Mouse (Mus musculus) spleen, adult 2 months (tissue): ENCODE data around the gene Cenpm. TPM values are rescaled to one million over a fixed set of nuclear protein-coding genes. Genes with fewer than 3 reads are reported as not detected.
A peak's percentile ranks its signal among the peaks of the same experiment; 100 is the strongest.
"Not testable (repeated sequence)": the region's sequence is repeated elsewhere in the genome, so short reads cannot be mapped to it uniquely, and the experiment has no call there.

Experiments
- DNase-seq, 2 experiments: peaks; one replicate each; pipeline versions ENCODE4 v3.0.0 to v3.0.0-alpha.2; 2012 to 2021; ENCODE audit warnings: low spot score in 2 of 2, low read depth in 1 of 2
- H3K27ac ChIP-seq: fragments of 200-500 bp; 2 replicates; pipeline ENCODE4 v1.5.1; 2012; ENCODE audit warnings: low read length, inconsistent platforms; ENCODE audit not compliant: insufficient read depth
- H3K27me3 ChIP-seq: fragments of 200-500 bp; 2 replicates; pipeline ENCODE4 v1.6.1; 2012; ENCODE audit warnings: mild to moderate bottlenecking, moderate library complexity, low read length, inconsistent platforms; ENCODE audit not compliant: control insufficient read depth, insufficient read depth
- H3K36me3 ChIP-seq: fragments of 200-500 bp; 2 replicates; pipeline ENCODE4 v1.6.1; 2012; ENCODE audit warnings: mild to moderate bottlenecking, low read length, inconsistent platforms; ENCODE audit not compliant: control insufficient read depth, insufficient read depth
- H3K4me1 ChIP-seq: fragments of 200-500 bp; 2 replicates; pipeline ENCODE4 v1.6.1; 2011; ENCODE audit warnings: inconsistent platforms; ENCODE audit not compliant: control insufficient read depth, insufficient read depth, insufficient read length
- H3K4me3 ChIP-seq: fragments of 200-500 bp; 2 replicates; pipeline ENCODE4 v1.5.1; 2011; ENCODE audit warnings: mild to moderate bottlenecking, inconsistent platforms; ENCODE audit not compliant: insufficient read depth, insufficient read length; ENCODE audit errors: extremely low read depth
- CTCF ChIP-seq: fragments of 200-500 bp; IDR thresholded peaks from 2 replicates; pipeline ENCODE4 v1.5.1; 2011; ENCODE audit warnings: mild to moderate bottlenecking, inconsistent platforms; ENCODE audit not compliant: insufficient read depth, insufficient read length, insufficient replicate concordance; ENCODE audit errors: extremely low read depth
- POLR2A ChIP-seq: fragments of 200-500 bp; IDR thresholded peaks from 2 replicates; pipeline ENCODE4 v1.6.1; 2011; ENCODE audit warnings: low read depth, low read length, inconsistent platforms
- WGBS: fragments of 180-500 bp; shearing (Covaris S2); methylation state at CpG from one replicate; pipeline ENCODE4 v1.1.7; 2018; 5-methylcytosine and 5-hydroxymethylcytosine counted together
- polyA plus RNA-seq: library from polyadenylated mRNA; depleted of rRNA; stranded (reverse); fragments of >200 nt; gene quantifications from 2 replicates; pipeline ENCODE4 v1.2.3, GENCODE M21; 2012

Gene Cenpm
- polyA plus RNA-seq, 1 experiment = 10.2 TPM

DNA sequence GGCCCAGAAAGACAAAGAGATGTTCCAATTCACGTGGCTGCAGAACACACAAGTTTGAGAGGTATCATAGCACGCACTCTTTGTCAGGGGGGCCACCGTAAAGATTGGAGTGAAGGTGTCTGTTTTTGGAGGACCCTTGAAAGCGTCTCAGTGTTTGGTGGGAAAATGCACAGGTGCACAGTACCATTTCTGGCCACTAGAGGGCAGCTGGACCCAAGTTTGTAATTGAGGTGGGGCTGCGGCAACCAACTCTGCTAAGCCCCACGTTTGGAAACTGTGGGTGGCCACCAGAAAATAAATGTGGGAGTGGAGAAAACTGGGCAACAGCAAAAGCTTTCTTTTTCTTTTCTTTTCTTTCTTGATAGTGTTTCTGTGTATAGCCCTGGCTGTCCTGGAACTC lies 21.8 kb upstream of the Cenpm start:
- peak in 1 of 2 experiments; percentile 50 for DNase-seq
- TF ChIP-seq POLR2A = no peak
- peak; percentile 76; the same call in 1 of the 2 replicates for TF ChIP-seq CTCF
- 12% methylated on average over 6 of the region's 6 CpGs for WGBS

DNA sequence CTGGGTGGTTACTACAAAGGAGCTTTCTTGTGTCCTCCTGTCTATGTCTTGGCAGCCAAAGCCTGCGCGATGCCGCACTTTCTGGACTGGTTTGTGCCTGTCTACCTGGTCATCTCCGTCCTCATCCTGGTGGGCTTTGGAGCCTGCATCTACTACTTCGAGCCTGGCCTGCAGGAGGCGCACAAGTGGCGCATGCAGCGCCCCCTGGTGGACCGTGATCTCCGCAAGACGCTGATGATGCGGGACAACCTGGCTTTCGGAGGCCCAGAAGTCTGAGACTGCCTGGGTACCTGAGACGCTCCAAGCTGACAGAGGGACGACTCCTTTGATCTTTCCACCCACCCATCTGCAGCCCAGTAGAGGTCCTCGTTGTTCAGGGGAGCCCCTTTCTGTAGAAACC lies 15.0 kb upstream of the Cenpm start:
- Histone ChIP-seq H3K4me1 (no peaks in the 10 kb centered on the region; the same call in 1 of the 2 replicates), H3K4me3 (no peak overlapping the region), H3K27me3 (no peaks in the 10 kb centered on the region), H3K27ac (no peak overlapping the region), H3K36me3 (no peaks in the 10 kb centered on the region)
- TF ChIP-seq CTCF = peak; percentile 98
- no peak for TF ChIP-seq POLR2A
- 11% methylated on average over 16 of the region's 16 CpGs for WGBS
- DNase-seq = peak; percentile 29 to 69

More for the DNA sequence above, 21.8 kb upstream of the Cenpm start:
- H3K36me3 ChIP-seq = no peaks in the 10 kb centered on the region
- H3K27me3 ChIP-seq = no peaks in the 10 kb centered on the region
- no peaks in the 10 kb centered on the region for H3K4me1 ChIP-seq
- H3K4me3 ChIP-seq = no peak overlapping the region
- H3K27ac ChIP-seq = no peak overlapping the region

DNA sequence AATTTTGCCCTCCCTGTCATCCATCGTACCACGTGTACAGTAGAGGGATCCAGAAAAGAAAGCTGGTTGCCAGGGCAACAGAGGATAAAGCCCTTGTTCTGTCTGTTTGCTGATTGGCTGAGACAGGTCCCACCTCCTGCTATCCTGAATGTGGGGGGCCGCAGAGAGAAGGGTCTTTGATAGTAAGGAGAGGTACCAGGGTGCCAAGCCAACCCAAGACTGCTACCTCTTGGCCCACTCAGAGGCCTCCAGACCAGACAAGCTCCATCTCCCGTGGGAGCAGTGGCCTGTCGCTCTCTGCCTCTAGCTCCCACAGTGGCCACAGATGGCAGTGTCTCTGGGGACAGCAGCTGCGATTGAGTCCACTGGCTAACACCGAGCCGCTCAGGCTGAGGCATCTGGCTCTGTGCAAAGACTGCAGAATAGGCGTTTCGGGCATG lies 11.4 kb upstream of the Cenpm start:
- H3K36me3 ChIP-seq = no peaks in the 10 kb centered on the region
- DNase-seq = no peak
- 17% methylated on average over 10 of the region's 10 CpGs for WGBS
- H3K4me1 ChIP-seq = no peaks in the 10 kb centered on the region; the same call in 1 of the 2 replicates
- H3K27ac ChIP-seq = no peak overlapping the region
- no peaks in the 10 kb centered on the region for H3K27me3 ChIP-seq
- TF ChIP-seq CTCF = no peak
- TF ChIP-seq POLR2A = no peak
- H3K4me3 ChIP-seq = no peak overlapping the region

DNA sequence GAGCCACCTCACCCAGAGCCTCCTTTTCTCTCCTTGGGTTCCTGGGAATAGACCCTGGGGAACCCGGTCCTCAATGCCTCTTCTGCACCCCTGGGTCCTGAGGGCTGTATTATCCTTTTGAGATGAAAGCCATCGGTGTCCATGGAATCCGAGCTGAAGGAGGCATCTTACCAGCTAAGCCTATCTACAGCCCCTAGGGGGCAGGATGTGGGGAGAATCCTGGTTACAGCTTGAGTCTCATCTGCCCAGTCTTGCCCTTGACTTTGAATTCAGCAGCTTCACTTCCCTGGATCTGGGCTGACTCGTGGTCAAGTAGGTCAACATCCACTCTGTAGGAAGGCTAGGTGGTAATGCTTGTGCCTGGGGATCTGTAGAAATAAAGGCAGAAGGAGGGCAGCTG lies 10.7 kb upstream of the Cenpm start:
- Histone ChIP-seq H3K4me3 (no peak overlapping the region), H3K4me1 (no peaks in the 10 kb centered on the region; the same call in 1 of the 2 replicates), H3K36me3 (no peaks in the 10 kb centered on the region), H3K27me3 (no peaks in the 10 kb centered on the region), H3K27ac (no peak overlapping the region)
- 44% methylated on average over 4 of the region's 4 CpGs for WGBS
- DNase-seq = no peak
- TF ChIP-seq POLR2A (no peak), CTCF (no peak)

DNA sequence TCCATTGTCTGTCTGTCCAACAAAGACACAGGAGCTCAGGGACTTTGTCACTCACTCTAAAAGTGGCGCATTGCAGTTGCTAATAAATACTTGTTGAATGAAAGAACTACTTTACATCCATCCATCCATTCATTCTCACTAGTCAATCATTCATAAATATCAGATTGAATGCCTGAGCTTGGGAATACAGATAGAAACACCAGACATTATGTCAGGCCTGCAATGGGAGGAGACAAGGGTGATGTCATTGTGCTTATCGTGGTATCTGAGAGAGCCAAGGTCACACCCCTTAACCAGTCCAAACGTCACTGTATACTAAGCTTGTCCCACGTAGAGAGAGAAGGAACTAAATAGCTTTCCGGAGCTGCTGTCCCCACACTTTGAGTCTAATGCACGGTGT lies 7.5 kb upstream of the Cenpm start, which contains the start of gene 1500009C09Rik:
TSS of gene 1500009C09Rik (plus strand) at position 301 of the 400 bp plus-strand sequence.
- Histone ChIP-seq H3K27ac (no peak within 1 kb of the TSS), H3K4me1 (no peaks in the 10 kb centered on the region; the same call in 1 of the 2 replicates), H3K4me3 (no peak within 1 kb of the TSS), H3K27me3 (no peaks in the 10 kb centered on the region), H3K36me3 (no peaks in the 10 kb centered on the region)
- no peak for DNase-seq
- TF ChIP-seq POLR2A (no peak), CTCF (no peak)
- 78% methylated on average over 6 of the region's 6 CpGs for WGBS

DNA sequence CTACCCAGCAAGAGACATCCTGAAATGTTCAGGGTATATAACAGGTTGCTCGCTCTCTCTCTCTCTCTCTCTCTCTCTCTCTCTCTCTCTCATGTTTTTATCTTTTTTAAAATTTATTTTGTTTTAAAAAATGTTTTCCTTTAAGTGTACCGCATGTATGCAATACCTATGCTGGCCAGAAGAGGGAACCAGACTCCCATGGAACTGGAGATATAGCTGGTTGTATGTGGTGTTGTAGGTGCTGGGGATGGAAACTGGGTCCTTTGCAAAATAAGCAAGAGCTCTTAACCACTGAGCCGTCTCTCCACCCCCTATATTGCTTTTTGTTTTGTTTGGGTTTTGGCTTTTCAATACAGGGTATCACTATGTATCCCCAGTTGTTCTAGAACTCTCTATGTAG lies 7.0 kb upstream of the Cenpm start:
- TF ChIP-seq CTCF = no peak
- no peak for TF ChIP-seq POLR2A
- no peak overlapping the region for H3K27ac ChIP-seq
- no peak overlapping the region for H3K4me3 ChIP-seq
- H3K36me3 ChIP-seq = no peaks in the 10 kb centered on the region
- WGBS = 93% methylated on average over 3 of the region's 3 CpGs
- H3K4me1 ChIP-seq = no peaks in the 10 kb centered on the region; the same call in 1 of the 2 replicates
- H3K27me3 ChIP-seq = no peaks in the 10 kb centered on the region
- no peak for DNase-seq

DNA sequence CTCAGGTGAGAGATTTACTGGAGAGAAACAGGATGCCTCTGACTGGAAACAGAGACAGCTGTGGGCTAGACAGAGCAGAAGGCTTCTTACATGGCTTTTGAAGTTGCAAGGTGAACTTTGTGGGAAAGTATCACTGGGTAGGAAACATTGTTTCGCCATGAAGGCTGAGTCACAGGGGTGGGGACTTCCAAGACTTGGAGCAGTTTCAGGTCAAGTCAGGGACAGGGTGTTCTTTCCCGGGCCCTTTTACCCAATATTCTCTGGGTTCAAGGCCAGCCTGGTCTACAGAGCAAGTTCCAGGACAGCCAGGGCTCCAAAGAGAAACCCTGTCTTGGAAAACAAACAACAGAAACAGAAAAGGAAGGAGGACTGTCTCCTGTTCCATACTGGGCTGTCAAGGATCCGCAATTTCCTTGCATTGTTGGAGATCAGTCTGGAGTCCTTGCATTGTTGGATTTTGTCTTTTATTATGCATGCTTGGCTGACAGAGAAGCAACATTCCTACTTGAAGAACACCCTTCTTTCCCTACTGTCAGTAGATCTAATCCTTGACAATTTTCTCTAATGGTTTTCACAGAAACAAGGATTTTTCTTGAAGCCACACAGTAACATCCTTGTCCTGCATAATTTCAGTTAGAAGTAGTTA lies 2.7 kb upstream of the Cenpm start:
- TF ChIP-seq CTCF (no peak), POLR2A (no peak)
- DNase-seq = no peak
- H3K4me1 ChIP-seq = no peaks in the 10 kb centered on the region; the same call in 1 of the 2 replicates
- H3K27me3 ChIP-seq = no peaks in the 10 kb centered on the region
- H3K4me3 ChIP-seq = no peak overlapping the region
- H3K27ac ChIP-seq = no peak overlapping the region
- 68% methylated on average over 3 of the region's 3 CpGs for WGBS
- no peaks in the 10 kb centered on the region for H3K36me3 ChIP-seq

DNA sequence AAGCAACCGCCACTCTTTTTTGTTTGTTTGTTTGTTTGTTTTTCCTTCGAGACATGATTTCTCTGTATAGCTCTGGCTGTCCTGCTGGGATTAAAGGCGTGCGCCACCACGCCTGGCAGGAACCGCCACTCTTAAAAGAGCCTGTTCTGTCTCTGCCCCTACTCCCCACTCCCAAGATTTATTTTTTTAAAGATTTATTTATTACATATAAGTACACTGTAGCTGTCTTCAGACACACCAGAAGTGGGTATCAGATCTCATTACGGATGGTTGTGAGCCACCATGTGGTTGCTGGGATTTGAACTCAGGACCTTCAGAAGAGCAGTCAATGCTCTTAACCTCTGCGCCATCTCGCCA lies 235 bp upstream of the Cenpm start:
- WGBS = 23% methylated on average over 9 of the region's 9 CpGs
- H3K27me3 ChIP-seq, DNase-seq, H3K36me3 ChIP-seq, H3K4me1 ChIP-seq, H3K27ac ChIP-seq: not testable (repeated sequence)
- peak overlapping the region; percentile 99; the same call in 1 of the 2 replicates for H3K4me3 ChIP-seq
